Mouse (Mus musculus) olfactory bulb, adult 2 months (tissue): ENCODE measurements at regions not wholly inside any gene's neighbourhood (a gene's known extent, or its start where the extent isn't known, plus 50 kb on each side); places are given as distances from the start of the nearest gene placed in this dataset.
"Not testable (repeated sequence)": the region's sequence is repeated elsewhere in the genome, so short reads cannot be mapped to it uniquely, and the experiment has no call there.

ENCODE experiments used
- H3K27ac ChIP-seq: fragments of 200-500 bp; 2 replicates; pipeline ENCODE4 v1.5.1; 2012; ENCODE audit warnings: low read depth, low read length; ENCODE audit not compliant: insufficient read depth
- H3K4me1 ChIP-seq: fragments of 200-500 bp; 2 replicates; pipeline ENCODE4 v1.6.1; 2012; ENCODE audit warnings: low read length; ENCODE audit not compliant: control insufficient read depth, insufficient read depth
- H3K4me3 ChIP-seq: fragments of 200-500 bp; 2 replicates; pipeline ENCODE4 v1.5.1; 2012; ENCODE audit warnings: mild to moderate bottlenecking, low read depth, low read length, moderate library complexity; ENCODE audit not compliant: insufficient read depth
- CTCF ChIP-seq: fragments of 200-500 bp; IDR thresholded peaks from 2 replicates; pipeline ENCODE4 v1.5.1; 2012; ENCODE audit warnings: low read depth, mild to moderate bottlenecking, low read length, moderate library complexity; ENCODE audit not compliant: insufficient read depth
- POLR2A ChIP-seq: fragments of 200-500 bp; IDR thresholded peaks from 2 replicates; pipeline ENCODE4 v1.6.1; 2012; ENCODE audit warnings: mild to moderate bottlenecking, low read depth, low read length, moderate library complexity; ENCODE audit not compliant: insufficient read depth
- WGBS: fragments of 180-500 bp; shearing (Covaris S2); methylation state at CpG from one replicate; pipeline ENCODE4 v1.1.7; 2018; 5-methylcytosine and 5-hydroxymethylcytosine counted together

- TF ChIP-seq CTCF = no peak
- no peak for TF ChIP-seq POLR2A
These were observed 124.4 kb downstream of the Melk start for GRCm38 (mm10) chr4:44424831-44425704.

GRCm38 (mm10) chr4:44434593-44434992, 133.9 kb downstream of the Melk start:
- Histone ChIP-seq H3K27ac (no peak overlapping the region), H3K4me3 (no peak overlapping the region), H3K4me1 (no peaks in the 10 kb centered on the region)
- 54% methylated on average over 9 of the region's 9 CpGs for WGBS
- no peak for TF ChIP-seq POLR2A
- no peak for TF ChIP-seq CTCF

More at GRCm38 (mm10) chr4:44424831-44425704, 124.4 kb downstream of the Melk start:
- H3K4me3 ChIP-seq = peak overlapping the region; percentile 45
- WGBS = 2% methylated on average over 56 of the region's 56 CpGs
- peaks cover 9% of the 10 kb centered on the region; the same call in 1 of the 2 replicates for H3K4me1 ChIP-seq
- H3K27ac ChIP-seq = no peak overlapping the region

- Histone ChIP-seq H3K4me1 (no peaks in the 10 kb centered on the region; the same call in 1 of the 2 replicates), H3K27ac (no peak overlapping the region), H3K4me3 (no peak overlapping the region)
- TF ChIP-seq CTCF (no peak), POLR2A (no peak)
- WGBS = 52% methylated on average over 4 of the region's 4 CpGs
These were observed 144.8 kb downstream of the Melk start for GRCm38 (mm10) chr4:44445511-44445910.

GRCm38 (mm10) chr4:44450881-44451532, 150.3 kb downstream of the Melk start:
- H3K4me3 ChIP-seq = no peak overlapping the region
- H3K4me1 ChIP-seq = peaks cover 7% of the 10 kb centered on the region; the same call in 1 of the 2 replicates
- no peak for TF ChIP-seq POLR2A
- no peak for TF ChIP-seq CTCF
- no peak overlapping the region for H3K27ac ChIP-seq
- 58% methylated on average over 10 of the region's 10 CpGs for WGBS

- TF ChIP-seq POLR2A = no peak
- no peak for TF ChIP-seq CTCF
- Histone ChIP-seq H3K4me3 (no peak overlapping the region), H3K27ac (no peak overlapping the region), H3K4me1 (peaks cover 7% of the 10 kb centered on the region; the same call in 1 of the 2 replicates)
- 62% methylated on average over 8 of the region's 8 CpGs for WGBS
These were observed 151.5 kb downstream of the Melk start for GRCm38 (mm10) chr4:44452043-44452618.

- TF ChIP-seq POLR2A (no peak), CTCF (no peak)
- Histone ChIP-seq H3K4me1 (peaks cover 7% of the 10 kb centered on the region; the same call in 1 of the 2 replicates), H3K4me3 (no peak overlapping the region), H3K27ac (no peak overlapping the region)
- WGBS = 91% methylated on average over 11 of the region's 11 CpGs
These were observed 152.9 kb downstream of the Melk start for GRCm38 (mm10) chr4:44453552-44453951.

- 91% methylated on average over 2 of the region's 2 CpGs for WGBS
- no peak overlapping the region for H3K27ac ChIP-seq
- H3K4me3 ChIP-seq = no peak overlapping the region
- TF ChIP-seq CTCF (no peak), POLR2A (no peak)
- peaks cover 7% of the 10 kb centered on the region; the same call in 1 of the 2 replicates for H3K4me1 ChIP-seq
These were observed 155.2 kb downstream of the Melk start for GRCm38 (mm10) chr4:44455851-44456250.

GRCm38 (mm10) chr4:44473511-44473910, 172.8 kb downstream of the Melk start:
- H3K4me3 ChIP-seq, H3K27ac ChIP-seq, H3K4me1 ChIP-seq: not testable (repeated sequence)
- 95% methylated on average over 21 of the region's 21 CpGs for WGBS
